Mouse (Mus musculus): ENCODE results near the gene Ablim1.

Ablim1 gene

GRCm38 (mm10) chr19:57314346-57315012, at the start of gene Ablim1:
TSS of gene Ablim1 (minus strand) at chr19:57314919.
- no peak for DNase-seq (ENCODE audit: low spot score)

- DNase-seq (ENCODE audit: low spot score) = no peak
Measured at GRCm38 (mm10) chr19:57363538-57363937, 48.8 kb upstream of the Ablim1 start.

DNA sequence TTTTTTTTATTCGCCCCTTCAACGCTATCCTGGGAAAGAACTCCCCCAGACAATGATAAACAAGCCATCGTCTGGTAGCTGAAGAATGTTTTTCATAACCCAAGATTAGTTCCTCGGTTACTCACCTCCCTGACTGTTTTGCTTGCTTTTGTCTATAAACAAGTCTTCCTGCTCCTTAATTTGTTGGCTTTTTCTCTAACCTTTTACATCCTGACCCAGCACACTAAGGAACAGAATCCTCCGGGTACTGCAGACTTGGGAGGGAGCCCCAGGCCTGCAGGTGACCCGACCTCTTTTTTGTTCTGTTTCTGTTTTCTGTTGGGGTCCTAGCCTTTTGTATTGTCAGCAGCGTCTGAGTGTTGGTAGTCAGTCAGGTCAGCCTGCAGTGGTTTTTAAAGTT, 48.4 kb upstream of the Ablim1 start:
- no peak for DNase-seq (ENCODE audit: low spot score)

DNA sequence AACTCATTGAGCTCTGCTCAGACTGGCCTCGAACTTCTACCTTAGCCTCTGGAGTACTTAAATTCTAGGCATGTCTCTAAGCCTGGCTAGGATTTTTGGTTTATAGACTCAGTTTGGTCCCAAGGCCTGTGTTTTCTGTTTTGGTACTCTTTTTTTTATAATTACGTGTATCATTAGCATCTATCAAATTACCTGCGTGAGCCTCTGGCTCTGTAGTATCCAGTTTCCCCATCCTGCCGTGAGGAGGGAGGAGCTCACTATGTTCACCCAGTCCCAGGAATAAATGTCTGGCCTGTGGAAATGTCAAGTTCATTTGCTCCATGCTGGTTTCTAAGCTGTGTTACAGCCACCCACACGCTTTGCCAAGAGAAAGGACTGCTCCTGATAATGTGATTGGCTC, 47.9 kb upstream of the Ablim1 start:
- DNase-seq (ENCODE audit: low spot score) = no peak

DNA sequence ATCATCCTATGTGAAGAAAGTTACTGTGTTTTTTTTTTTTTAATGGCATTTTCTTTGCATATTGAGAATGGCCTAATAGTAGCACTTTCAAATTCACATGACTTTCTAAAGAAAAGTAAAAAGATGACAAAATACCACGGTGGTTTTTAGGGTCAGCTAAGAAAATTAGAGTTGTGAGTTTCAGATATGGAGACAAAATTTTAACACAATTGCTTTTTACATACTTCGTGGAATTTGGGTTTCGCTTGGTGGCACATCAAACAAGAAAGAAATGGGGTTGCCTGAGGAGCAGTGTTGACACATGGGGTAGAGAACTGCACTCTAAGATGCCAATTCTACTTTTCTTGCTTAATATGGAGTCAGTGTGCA, 47.2 kb upstream of the Ablim1 start:
- no peak for DNase-seq (ENCODE audit: low spot score)

GRCm38 (mm10) chr19:57361131-57361938, 46.6 kb upstream of the Ablim1 start:
- DNase-seq (ENCODE audit: low spot score) = peak; percentile 61

GRCm38 (mm10) chr19:57360341-57361130, 45.8 kb upstream of the Ablim1 start, which contains the start of gene Fam160b1:
TSS of gene Fam160b1 (plus strand) at chr19:57360680.
- DNase-seq (ENCODE audit: low spot score) = peak; percentile 82

GRCm38 (mm10) chr19:57359701-57360326, 45.1 kb upstream of the Ablim1 start:
- DNase-seq (ENCODE audit: low spot score) = no peak

DNA sequence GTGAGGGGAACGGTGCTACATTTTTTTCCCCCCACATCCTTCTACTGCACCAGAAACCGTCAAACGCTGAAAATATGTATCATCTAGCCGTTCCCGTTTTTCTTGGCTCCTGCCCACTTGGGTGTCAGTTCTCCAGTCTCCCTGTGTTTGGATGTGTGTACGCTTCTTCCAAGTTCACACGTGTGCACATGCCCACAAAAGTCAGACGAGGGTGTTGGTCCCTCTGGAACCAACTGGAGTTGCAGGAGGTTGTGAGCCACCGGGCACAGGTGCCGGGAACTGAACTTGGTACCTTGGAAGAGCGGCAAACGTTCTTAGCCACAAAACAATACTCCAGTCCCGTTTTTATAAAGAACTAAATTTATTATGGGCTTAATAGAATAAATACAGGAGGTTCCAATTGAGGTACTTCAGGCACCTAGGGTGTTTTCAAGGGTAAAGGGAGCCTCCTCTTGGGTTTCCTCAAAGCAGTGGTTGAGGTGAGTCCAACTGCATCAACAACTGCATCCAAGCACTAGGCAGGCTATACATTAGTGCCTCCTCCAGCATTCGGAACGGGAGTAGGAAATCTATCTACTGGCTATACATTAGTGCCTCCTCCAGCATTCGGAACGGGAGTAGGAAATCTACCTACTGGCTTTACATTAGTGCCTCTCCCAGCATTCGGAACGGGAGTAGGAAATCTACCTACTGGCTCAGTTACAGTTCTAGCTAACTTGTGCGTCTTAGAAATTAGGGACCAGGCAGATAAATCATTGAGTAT, 44.3 kb upstream of the Ablim1 start:
- no peak for DNase-seq (ENCODE audit: low spot score)

DNA sequence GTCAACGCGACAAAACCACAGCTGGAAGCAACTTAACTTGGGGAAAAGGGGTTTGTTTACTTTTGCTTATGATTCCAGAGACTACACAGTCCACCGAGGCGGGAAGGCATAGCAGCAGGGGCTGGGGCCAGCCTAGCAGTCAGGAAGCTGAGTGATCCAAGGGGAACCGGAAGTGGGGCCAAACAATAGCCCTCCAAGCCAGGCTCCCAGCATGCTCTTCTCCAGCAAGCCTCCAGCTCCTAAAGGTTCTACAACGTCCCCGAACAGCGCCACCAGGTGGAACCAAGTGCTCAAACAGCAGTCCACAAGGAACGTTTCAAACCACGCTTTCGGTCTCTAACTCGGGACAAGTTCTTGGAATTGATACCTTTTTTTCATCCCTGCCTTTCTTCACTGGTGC, 43.6 kb upstream of the Ablim1 start:
- no peak for DNase-seq (ENCODE audit: low spot score)

GRCm38 (mm10) chr19:57357811-57358210, 43.1 kb upstream of the Ablim1 start:
- DNase-seq (ENCODE audit: low spot score) = no peak

DNA sequence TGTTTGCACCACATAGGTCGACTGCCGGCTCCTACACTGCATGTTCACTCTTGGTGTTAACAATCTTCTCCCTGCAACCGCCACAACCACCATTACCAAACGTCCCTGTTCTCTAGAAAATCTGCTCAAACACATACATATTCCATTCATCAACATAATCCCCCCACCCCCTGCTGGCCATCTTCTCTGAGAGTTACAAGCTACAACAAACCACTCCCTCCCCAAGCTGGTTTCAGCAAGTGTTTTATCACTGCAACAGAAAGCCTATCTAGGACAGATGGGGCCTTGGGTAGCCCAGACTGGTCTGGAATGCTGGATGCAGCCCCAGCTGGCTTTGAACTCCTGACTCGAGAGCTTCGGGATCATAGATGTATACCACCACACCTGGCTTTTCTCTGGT, 42.5 kb upstream of the Ablim1 start:
- DNase-seq (ENCODE audit: low spot score) = no peak

DNA sequence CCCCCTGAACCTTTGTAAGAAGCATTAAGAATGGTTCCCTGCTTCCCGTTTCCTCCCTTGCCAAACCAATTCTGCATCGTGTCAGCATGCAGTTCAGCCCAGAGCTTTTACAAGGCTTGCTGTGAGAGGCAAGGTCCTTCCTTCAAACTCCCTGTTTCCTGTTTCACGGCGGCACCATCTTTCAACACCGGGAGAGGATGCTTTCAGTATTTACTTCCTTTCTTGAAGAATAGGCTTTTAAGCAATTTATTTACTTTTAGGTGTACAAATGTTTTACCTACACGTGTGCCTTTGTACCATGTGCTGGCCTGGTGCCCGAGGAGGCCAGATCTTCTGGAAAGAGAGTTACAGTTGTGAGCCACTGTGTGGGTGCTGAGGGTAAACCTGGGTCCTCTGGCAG, 41.6 kb upstream of the Ablim1 start:
- no peak for DNase-seq (ENCODE audit: low spot score)

- no peak for DNase-seq (ENCODE audit: low spot score)
Measured at GRCm38 (mm10) chr19:57355451-57356251, 40.9 kb upstream of the Ablim1 start.

- no peak for DNase-seq (ENCODE audit: low spot score)
Measured at GRCm38 (mm10) chr19:57354715-57355114, 40.0 kb upstream of the Ablim1 start.

DNA sequence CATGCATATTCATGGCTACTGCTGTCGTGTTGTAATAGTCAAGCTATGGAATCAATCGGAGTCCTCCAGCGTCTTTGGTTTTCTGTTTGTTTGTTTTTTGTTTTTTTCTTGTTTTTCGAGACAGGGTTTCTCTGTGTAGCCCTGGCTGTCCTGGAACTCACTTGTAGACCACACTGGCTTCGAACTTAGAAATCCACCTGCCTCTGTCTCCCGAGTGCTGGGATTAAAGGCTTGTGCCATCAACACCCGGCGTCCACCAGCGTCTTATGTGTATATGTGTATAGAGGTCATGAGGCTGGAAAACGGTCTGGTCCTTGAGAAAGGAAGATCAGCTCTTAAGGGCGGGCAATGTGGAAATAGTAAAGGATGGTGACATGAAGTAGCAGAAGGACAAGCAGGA, 39.3 kb upstream of the Ablim1 start:
- no peak for DNase-seq (ENCODE audit: low spot score)

DNA sequence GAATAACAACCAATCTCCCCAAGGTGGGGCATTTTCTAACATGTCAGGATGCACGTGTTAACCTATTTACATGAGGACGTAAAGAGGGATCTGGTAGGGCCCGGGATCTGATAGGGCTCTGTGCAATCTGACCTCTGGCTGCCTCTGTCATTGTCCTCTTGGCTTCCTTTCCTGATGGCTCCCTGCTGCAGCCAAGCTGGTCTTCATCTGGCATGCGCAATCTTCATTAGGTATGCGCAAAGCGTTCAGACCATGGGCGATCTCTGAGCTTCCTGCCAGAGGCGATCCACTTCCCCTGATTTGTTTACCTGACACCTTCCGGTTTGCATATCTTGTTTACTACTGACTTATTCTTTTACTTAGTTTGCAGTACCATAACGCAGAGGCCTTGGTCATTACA, 38.5 kb upstream of the Ablim1 start:
- no peak for DNase-seq (ENCODE audit: low spot score)

GRCm38 (mm10) chr19:57352337-57352935, 37.7 kb upstream of the Ablim1 start:
- DNase-seq (ENCODE audit: low spot score) = no peak

DNA sequence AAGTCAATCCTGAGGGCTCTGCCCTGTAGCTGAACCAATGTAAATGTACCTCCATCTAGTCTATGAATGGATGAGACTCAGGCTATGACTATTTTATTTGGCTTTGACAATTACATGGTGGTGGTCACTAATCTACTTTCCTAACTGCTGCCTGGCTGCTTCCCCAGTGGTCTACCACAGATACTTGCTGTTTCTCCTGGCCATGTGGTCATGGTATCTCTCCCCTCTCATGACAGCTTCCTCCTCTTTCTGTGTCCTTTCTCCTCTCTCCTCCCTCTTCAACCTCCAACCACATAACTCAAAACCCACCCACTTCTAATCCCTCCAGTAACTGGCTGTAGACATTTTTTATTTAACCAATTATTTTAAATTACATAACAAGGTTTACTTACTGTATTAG, 34.4 kb upstream of the Ablim1 start:
- no peak for DNase-seq (ENCODE audit: low spot score)

GRCm38 (mm10) chr19:57344678-57345077, 30.0 kb upstream of the Ablim1 start:
- no peak for DNase-seq (ENCODE audit: low spot score)
